Mouse (Mus musculus) layer of hippocampus, adult 18-20 months (tissue): Measurements from ENCODE around the gene Cd27. TPM values are rescaled to one million over a fixed set of nuclear protein-coding genes. Genes with fewer than 3 reads are reported as not detected.
"Not testable (repeated sequence)": the region's sequence is repeated elsewhere in the genome, so short reads cannot be mapped to it uniquely, and the experiment has no call there.

Experiments used
- DNase-seq, 2 experiments: peaks; one replicate each; pipeline ENCODE4 v3.0.0; 2022; ENCODE audit warnings: low spot score in 2 of 2
- long read RNA-seq: library from polyadenylated mRNA; stranded (forward); transcript quantifications from one replicate; pipeline ENCODE4 v2.0.0, GENCODE M21; 2021
- total RNA-seq, 2 experiments: library from RNA; stranded (reverse); gene quantifications; 2 replicates each; pipeline ENCODE4 v1.2.3; 2021

Gene Cd27
- not detected for total RNA-seq
- long read RNA-seq, partial matches to known transcripts = 0 of 1 reads
- long read RNA-seq, other reads (novel, unspliced or antisense) = 1 of 1 reads

DNA sequence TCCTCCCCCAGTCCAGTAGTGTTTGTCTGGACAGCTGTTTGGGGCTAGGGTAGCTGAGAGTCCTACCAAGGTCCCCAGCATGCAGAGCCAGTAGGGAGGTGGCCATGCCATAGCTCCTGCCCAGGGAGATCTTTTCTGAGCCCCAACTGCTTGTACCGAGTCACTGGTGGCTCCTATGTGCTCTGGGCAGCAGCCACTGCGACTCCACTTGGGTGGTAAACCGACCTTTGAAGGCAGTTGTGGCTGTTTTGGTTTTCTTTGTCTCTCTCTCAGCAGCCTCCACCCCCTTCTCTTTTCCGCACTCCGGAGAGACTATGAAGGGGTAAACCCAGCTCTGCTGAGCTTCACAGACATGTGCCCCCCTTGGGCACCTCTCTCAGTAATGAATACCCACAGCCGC is at the start of gene Cd27:
Gene Cd27, minus strand, starts transcription at position 229 of the 400 bp plus-strand sequence.
- no peak for DNase-seq

DNA sequence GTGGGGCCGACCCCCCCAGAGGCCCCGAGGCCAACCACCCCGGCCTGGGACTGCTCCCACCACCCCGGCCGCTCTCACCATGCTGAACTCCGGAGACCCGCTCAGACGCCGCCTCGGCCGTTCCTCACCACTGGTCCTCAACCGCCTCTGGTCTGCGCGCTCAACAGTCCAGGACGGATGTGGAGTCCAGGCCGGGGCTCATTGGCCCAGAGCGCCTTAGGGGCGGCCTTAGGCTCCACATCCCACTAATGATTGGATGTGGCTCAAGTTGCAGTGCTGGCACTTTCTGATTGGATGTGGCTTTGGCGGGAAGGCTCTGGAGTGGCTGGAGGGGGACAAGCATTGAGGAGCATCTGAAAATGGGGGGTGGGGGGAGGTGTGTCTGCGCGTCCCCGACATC is 49.1 kb upstream of the Cd27 start, which contains the start of gene Tuba3a:
Gene Tuba3a, minus strand, starts transcription at position 153 of the 400 bp plus-strand sequence.
- no peak for DNase-seq

DNA sequence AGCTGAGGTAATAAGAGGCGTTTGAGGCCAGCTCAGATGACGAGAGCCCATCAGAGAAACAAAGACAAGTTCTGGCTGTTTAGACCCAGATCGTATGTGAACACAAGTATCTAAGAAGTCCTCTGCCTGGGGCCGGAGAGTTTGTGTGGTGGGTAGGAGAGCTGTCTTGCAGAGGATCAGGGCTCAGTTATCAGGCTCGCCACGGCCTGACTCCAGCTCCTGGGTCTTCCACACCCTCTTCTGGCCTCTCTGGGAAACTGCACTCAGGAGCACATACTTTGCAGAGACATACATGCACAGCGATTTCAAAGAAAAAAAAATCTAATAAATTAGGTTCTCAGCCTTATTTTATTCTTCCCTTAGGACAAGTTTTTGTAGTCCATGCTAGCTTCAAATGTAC is 47.9 kb upstream of the Cd27 start:
- DNase-seq = no peak

DNA sequence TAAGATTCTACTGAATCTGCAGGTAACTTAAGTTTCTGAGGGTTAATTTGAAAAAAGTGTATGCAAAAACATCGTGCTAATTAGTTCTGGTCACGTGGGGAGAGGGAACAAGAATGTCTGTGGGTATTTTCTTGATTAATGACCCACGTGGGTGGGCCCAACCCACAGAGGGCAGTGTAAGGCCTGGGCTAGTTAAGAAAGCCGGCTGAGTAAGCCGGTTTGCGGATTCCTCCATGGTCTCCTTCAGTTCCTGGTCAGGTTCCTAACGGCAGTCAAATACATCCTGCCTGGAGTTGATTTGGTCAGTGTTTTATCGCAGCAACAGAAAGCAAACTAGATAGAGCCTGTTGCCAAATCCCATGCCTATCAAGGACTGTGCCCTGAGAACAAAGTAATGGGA is 47.4 kb upstream of the Cd27 start:
- no peak for DNase-seq

DNA sequence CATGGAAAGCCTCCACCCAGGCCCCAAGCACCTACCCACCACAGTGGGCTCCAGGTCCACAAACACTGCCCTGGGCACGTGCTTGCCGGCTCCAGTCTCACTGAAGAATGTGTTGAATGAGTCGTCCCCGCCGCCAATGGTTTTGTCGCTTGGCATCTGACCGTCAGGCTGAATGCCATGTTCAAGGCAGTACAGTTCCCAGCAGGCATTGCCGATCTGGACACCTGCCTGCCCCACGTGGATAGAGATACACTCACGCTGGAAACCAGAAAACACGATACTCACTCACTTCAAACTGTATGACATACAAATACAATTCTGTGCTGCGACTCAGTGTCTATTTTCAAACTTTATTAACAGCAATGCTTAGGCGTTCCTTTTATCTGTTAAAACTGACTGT is 45.9 kb upstream of the Cd27 start:
- DNase-seq = not testable (repeated sequence)

DNA sequence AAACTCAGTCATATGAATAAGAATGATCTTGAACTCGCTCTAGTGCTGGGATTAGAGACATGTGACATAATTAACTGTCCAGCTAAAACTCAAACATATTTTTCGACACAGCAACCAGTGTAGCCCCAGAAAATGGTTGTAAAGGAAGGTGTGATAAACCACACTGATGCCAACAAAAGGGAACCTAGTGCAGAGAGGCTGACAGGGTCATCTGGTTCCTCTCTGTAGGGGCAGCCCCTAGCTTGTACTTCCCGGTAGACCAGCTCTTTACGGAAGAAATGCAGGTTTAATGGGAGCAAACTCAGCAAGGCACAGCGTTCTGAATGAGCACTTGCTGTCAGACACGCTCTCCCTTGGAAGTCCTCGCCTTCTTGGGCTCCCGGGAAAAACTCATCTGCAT is 42.9 kb upstream of the Cd27 start:
- DNase-seq = no peak

DNA sequence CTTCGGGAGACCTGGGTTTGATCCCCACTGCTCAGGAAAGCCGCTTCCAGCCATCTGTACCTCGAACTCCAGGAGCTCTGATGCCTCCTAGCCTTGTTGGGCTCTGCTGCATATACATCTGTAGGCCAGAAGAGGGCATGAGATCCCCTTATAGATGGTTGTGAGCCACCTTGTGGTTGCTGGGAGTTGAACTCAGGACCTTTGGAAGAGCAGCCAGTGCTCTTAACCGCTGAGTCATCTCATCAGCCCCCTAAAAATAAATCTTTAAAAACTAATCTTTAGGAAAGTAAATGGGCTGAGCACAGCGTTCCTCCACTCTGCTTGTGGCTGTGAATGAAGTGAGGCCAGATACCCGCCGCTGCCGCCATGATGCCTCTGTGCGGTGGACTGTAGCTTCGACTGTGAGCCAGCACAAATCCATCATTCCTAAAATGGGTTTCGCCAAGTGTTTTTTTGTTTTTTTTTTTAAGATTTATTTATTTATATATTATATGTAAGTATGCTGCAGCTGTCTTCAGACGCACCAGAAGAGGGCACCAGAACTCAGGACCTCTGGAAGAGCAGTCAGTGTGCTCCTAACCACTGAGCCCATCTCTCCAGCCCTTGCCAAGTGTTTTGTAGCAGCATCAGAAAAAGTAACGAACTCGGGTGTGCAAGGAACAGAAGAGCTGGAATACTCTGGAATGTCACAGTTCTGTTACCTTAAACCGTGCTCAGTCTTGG is 38.2 kb upstream of the Cd27 start:
- DNase-seq = peak in 1 of 2 experiments; percentile 47

DNA sequence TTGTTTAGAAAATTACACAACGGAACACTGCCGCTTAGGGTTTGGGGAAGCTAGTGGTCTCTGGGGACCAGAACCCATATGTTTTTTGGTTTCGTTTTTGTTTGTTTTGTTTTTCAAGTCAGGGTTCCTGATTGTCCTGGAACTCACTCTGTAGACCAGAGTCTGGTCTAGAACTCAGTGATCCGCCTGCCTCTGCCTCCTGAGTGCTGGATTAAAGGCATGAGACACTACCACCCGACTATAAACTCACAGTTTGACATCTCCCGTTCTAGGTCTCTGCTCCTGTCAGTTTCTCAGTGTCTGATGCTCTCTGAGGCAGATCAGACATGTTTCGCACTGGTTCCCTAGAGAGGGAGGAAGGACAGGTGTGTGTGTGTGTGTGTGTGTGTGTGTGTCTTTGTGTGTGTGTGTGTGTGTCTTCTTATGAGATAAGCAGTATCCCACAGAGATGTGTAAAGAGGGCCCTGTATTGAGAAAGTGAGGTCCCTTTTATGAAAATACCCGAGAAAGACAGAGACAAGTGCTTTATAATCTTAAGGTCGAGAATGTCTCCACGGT is 35.5 kb upstream of the Cd27 start:
- DNase-seq = no peak

DNA sequence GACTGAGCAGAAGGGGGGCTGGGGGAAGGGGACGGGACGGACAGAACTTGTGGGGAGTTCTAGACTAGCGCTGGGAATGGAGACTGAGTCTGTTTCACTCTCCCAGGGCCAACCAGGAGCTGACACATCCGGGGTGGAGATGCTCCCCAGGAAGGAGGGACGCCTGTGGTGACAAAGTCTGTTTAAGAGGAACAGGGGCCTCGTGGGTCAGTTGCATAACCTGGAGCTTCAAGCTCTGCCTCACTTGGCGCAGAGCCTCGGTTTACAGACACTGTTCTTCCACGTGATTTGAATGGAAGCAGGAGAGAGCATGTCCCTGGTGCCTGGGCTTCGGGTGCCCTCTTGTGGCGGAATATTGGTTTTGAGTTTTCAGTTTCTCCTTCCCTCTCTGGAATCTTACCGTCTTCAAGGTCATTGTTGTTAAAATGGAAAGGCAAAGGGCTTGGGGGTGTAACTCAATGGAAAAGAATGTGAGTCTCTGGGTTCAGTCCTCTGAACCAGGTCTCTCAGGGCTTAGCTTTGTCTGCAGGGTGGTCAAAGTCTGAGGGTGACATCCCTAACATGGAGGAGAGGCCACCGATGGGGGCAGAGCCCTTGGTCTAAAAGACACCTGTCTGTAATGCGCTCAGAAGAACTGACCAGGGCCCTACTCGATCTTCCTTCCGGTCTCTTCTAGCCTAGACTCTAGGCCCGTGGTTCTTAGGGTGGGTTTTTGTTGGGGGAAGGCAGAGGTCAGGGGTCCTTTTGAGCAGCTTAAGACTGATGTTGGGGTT is 34.8 kb upstream of the Cd27 start:
- DNase-seq = peak; percentile 87 to 97

DNA sequence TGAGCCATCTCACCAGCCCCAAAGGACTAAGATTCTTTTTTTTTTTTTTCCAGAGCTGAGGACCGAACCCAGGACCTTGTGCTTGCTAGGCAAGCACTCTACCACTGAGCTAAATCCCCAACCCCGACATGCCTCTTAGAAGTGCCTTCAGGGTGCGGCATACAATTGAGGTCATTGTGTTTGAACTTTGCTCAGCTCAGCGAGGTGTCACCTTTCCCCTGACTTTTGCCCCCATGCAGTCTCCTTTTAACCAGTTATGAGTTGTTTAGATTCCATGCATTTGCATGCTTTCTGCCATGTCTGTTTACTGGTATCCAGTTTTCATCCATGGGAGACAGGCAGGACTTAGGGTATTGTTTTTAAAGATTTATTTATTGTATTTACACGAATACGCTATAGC is 32.0 kb upstream of the Cd27 start:
- DNase-seq = no peak

DNA sequence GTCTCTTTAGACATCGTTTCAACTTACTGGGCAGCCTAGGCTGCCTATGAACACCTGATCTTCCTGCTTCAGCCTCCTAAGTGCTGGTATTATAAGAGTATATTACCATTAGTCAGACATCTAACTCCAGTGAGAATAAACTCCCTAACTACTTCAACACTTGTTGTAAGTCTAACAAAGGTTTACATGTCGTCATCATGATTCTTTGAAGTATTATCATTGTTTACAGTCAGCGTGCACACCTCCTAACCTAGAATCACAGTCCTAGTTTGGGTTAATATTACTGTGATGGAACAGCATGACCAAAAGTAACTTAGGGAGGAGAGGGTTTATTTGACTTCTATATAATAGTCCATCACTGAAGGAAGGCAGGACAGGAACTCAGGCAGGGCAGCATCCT is 30.7 kb upstream of the Cd27 start:
- no peak for DNase-seq

DNA sequence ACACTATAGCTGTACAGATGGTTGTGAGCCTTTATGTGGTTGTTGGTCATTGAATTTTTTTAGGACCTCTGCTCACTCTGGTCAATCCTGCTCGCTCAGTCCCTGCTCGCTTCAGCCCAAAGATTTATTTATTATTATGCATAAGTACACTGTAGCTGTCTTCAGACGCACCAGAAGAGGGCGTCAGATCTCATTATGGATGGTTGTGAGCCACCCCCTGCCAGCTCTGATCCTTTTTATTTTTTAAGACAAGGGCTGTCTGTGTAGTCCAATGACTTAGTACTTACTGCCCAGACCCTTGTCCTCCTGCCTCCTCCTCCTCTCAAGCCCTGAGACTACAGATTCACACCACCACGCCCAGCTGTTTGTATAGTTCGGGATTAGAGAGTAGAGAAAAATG is 29.8 kb upstream of the Cd27 start:
- DNase-seq = not testable (repeated sequence)

DNA sequence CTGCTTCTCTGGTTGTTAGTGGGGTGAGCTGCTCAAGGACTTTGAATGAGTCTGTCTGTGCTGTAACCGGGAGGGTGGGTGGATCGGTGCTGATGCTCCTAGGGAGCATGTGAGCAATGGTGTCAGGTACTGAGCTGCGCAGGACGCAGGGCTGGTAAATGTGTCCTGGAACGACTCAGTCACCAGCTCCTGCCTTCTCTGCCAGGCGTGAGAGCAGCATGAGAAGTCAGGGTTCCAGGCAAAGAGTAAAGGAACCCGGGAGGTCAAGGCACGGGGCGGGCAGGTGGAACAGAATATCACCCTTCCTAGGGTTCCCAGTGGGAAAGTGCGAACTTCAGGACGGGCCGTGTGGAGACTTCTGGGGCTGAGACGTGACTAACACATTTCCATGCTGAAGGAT is 29.3 kb upstream of the Cd27 start:
- no peak for DNase-seq

DNA sequence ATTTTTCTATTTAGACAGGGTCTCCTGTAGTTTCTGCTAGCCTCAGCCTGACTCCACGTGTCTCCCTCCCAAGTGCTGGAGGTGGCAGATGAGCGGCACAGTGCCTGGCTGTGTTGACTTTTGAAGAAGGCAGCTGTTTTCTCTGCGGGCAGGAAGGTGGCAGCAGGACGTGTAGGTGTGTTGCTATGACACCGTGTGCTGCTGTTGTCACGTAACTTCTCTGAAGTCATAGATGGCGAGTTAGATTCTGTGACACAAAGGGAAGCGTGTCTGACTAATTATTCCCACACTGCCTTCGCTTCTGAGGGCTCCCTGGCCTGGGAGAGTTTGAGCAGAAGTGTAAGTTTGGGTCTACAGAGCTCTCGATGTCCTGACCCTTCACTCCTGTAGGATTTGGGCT is 28.4 kb upstream of the Cd27 start:
- DNase-seq = peak in 1 of 2 experiments; percentile 26

DNA sequence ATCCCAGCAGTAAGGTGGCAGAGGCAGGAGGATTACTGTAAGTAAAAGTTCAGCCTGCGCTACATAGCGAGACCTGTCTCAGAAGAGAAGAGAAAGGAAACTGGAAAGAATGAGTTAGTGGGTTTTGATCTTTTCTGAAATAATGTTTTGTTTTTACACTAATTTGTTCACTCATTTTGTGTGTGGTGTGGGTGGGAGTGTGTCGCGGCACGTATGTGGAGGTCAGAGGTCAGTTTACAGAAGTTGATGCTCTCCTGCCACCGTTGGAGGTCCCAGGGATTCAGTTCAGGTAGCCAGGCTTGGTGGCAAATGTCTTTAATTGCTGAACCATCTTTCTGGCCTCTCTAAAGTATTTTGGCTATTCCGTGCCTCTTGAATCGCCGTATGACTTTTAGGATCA is 27.4 kb upstream of the Cd27 start:
- no peak for DNase-seq

DNA sequence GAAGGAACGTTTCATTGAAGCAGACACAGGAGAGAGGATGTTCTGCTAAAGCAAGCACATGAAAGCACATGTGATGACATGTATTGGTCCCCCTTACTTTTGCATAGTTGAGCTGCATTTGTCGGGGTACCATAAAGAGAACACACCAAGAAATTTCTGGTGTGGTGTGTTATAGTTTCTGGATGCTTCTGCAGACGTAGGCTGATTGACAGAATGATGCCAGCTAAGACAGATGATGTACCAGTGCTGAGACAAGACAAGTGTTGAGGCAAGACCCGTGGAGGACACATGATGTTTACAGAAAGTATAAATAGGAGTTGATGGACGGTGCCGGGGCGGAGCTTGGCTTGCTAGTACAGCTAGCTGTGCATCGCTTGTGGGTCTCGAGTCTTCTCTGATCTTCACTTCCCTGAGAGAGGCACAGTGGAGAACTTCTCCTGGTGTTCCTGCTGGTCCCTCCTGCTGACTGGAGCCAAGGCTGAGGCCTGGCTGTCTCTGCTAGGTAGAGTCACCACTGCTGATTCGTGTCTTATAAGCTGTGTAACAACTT is 23.3 kb upstream of the Cd27 start:
- no peak for DNase-seq

DNA sequence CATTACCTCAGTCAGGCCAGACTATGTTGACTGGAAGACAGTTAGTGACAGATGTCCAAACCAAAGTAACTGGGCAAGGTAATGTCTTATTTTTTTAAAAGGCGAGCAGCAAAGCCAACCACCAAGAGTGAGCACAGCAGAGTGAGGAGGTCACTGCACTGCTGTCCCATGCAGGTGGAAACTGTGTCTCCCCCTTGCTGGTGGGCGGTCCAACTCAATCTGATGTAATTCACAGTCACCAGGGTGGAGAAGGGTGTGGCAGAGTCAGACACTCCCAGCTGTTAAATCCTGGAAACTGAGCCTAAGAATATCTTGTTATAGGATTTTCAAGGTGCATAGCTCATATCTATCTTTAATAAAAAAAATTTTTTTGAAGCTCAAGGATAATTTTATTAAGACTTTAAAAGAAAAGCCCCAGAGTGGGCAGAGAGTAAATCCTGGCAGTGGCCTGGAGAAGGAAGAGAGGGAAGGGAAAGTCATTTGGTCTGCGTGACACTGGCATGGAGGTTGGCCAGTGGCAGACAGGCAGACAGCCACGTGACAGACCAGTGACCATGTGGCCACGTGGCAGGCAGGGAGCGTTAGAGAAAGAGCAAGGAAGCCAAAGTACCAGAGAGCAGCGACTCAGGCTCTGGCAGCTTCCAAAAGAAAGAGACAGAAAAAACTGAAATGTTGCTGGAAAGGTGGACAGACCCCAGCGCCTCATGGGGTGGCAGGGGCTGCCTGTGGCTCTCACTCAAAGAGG is 19.6 kb upstream of the Cd27 start:
- no peak for DNase-seq

DNA sequence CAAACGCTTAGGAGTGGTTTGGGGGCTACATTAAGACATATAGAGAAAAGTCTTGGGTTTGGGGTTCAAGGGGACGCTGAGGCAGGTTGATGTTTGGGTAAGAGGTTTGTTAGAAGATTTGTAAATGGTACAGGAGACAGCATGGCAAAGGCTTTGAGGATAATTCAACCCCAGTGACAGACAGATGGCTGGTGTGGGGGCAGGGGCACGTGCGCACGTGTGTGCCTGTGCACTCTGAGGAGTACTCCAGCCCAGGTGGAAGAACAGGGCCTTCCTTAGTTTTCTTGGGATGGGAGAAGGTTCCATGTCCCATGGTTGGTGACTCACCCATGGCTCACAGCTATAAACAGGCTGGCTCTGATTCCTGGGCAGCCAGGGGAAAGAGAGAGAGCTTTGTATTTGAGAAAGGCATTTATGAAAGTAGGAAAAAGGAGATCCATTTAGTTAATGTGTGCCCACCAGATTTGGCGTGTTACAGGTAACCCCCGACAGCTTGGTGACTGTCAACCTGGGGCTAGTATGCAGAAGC is 18.8 kb upstream of the Cd27 start:
- DNase-seq = no peak

DNA sequence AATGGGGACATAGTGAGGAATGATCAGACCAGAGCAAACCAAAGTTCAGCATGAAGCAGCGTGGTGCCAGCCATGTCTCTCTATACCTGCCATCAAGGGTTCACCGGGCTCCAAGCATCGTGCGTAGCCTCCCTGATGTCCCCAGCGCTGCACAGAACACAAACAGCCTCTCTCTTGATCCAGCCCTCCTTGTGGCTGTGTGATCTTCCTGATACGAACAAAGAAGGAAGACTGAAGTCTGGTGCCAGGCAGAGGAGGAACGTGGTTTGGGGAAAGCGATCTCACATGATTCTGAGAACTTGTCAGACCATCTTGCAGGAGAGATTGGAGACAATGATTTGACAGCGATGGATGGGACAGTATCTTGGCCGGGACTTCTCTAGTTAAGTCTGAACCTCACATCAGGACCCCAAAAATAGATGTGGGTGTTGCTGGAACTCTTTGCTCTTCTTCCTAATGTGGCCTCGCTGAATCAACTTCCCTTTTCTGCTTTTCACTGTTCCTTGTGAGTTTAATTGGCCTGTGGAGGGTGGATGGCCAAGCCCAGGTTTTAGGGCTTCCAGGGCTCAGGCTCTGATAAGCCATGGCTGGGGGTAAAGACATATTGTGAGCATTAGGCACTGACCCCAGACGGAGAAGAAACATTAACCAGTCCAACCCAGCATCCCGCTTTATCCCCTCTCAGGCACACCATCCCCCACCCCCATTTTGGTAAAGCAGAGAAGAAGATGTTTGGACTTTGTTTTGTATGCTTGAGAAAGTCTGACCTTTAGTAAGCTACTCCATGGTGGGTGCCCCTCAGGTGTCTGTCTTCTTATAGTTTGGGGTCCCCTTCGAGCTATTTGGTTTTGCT is 17.3 kb upstream of the Cd27 start:
- DNase-seq = no peak

DNA sequence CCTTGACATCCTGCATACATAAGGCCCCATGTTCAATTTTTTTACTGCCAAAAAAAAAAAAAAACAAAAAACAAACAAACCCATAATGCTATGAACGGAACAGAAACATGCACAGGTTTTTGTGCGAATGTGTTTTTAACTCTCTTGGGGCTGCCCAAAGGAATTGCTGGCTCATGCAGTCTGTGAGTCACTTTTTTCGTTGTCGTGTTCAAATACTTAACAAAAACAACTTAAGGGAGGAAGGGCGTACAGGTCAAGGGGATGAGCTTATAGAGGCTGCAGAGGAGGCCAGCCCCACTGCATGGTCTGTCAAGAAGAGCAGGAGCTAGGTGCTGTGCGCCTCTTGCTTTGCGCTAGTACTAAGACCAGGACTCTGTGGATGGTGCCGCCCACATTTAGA is 15.9 kb upstream of the Cd27 start:
- no peak for DNase-seq
